Mouse (Mus musculus) heart, embryonic 12.5 days (tissue): ENCODE results near the gene Ptges. TPM values are rescaled to one million over a fixed set of nuclear protein-coding genes. Genes with fewer than 3 reads are reported as not detected.

Source experiments
- ATAC-seq: fragments of 200-750 bp; cut with Nextera tagmentation; 2 replicates; pipeline ENCODE4 v1.8.0; 2017; ENCODE audit warnings: moderate TSS enrichment, moderate library complexity; ENCODE audit not compliant: insufficient number of reproducible peaks, low FRiP score
- H3K27ac ChIP-seq: fragments of 300-500 bp; sonication (generic); 2 replicates; pipeline ENCODE4 v1.5.1; 2016; ENCODE audit warnings: mild to moderate bottlenecking, moderate library complexity; ENCODE audit not compliant: poor library complexity, severe bottlenecking
- H3K27me3 ChIP-seq: fragments of 300-500 bp; sonication (generic); replicated peaks from 2 replicates; pipeline ENCODE4 v1.6.1; 2016; ENCODE audit warnings: mild to moderate bottlenecking, moderate library complexity
- H3K36me3 ChIP-seq: fragments of 300-500 bp; sonication (generic); 2 replicates; pipeline ENCODE4 v1.6.1; 2016; ENCODE audit warnings: mild to moderate bottlenecking, moderate library complexity
- H3K4me1 ChIP-seq: fragments of 300-500 bp; sonication (generic); replicated peaks from 2 replicates; pipeline ENCODE4 v1.6.1; 2016; ENCODE audit warnings: mild to moderate bottlenecking
- H3K4me2 ChIP-seq: fragments of 300-500 bp; sonication (generic); 2 replicates; pipeline ENCODE4 v1.6.1; 2016; ENCODE audit warnings: mild to moderate bottlenecking, moderate library complexity
- H3K4me3 ChIP-seq: fragments of 300-500 bp; sonication (generic); 2 replicates; pipeline ENCODE4 v1.5.1; 2016; ENCODE audit warnings: mild to moderate bottlenecking
- H3K9ac ChIP-seq: fragments of 300-500 bp; sonication (generic); 2 replicates; pipeline ENCODE4 v1.6.1; 2016; ENCODE audit warnings: mild to moderate bottlenecking, moderate library complexity
- H3K9me3 ChIP-seq: fragments of 300-500 bp; sonication (generic); replicated peaks from 2 replicates; pipeline ENCODE4 v1.6.1; 2016; ENCODE audit warnings: mild to moderate bottlenecking, moderate library complexity
- WGBS: fragments of 180-500 bp; shearing (Covaris S2); methylation state at CpG from one replicate; pipeline ENCODE4 v1.1.7; 2016; 5-methylcytosine and 5-hydroxymethylcytosine counted together
- polyA plus RNA-seq: library from polyadenylated mRNA; unstranded; fragments of >200 nt; fragmentation: Nextera tagmentation; extraction: Ambion mirVana; gene quantifications from 2 replicates; pipeline ENCODE4 v1.2.1, GENCODE M21; 2016

Ptges gene
- polyA plus RNA-seq, 1 experiment from 2014 or later, result 4.3 TPM

- 78% methylated on average over 5 of the region's 5 CpGs for WGBS
- H3K4me3 ChIP-seq, result no peak overlapping the region
- no peaks in the 10 kb centered on the region for H3K36me3 ChIP-seq
- H3K4me2 ChIP-seq, result no peak overlapping the region
- H3K9me3 ChIP-seq, result no peaks in the 10 kb centered on the region
- no peak for ATAC-seq
- H3K27me3 ChIP-seq, result no peaks in the 10 kb centered on the region
- H3K9ac ChIP-seq, result no peak overlapping the region
- peaks cover 43% of the 10 kb centered on the region for H3K4me1 ChIP-seq
- H3K27ac ChIP-seq, result no peak overlapping the region
Observed at GRCm38 (mm10) chr2:30915376-30915775, 14.3 kb downstream of the Ptges start.

DNA sequence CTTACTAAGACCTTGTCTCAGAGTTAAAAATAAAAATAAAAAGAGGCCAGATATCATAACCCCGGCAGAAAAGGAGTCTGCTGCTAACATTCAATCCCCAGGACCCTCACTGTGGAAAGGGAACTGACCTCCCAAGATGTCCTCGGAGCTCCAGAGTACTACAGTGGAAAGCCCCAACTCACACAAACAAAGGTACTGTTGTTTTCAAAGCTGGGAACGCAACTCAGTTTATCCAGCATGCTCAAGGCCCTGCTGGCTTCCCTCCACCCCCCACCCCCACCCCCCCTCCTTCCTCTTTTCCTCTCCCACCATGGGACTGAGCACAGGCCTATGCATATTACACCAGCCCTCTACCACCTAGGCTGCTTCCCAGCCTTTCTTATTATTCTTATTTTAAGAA lies 14.8 kb downstream of the Ptges start:
- Histone ChIP-seq H3K4me1 (peaks cover 39% of the 10 kb centered on the region), H3K27me3 (no peaks in the 10 kb centered on the region), H3K36me3 (no peaks in the 10 kb centered on the region), H3K4me2 (no peak overlapping the region), H3K9ac (no peak overlapping the region), H3K9me3 (no peaks in the 10 kb centered on the region), H3K27ac (no peak overlapping the region), H3K4me3 (no peak overlapping the region)
- ATAC-seq, result no peak
- WGBS, result 52% methylated on average over 3 of the region's 3 CpGs

DNA sequence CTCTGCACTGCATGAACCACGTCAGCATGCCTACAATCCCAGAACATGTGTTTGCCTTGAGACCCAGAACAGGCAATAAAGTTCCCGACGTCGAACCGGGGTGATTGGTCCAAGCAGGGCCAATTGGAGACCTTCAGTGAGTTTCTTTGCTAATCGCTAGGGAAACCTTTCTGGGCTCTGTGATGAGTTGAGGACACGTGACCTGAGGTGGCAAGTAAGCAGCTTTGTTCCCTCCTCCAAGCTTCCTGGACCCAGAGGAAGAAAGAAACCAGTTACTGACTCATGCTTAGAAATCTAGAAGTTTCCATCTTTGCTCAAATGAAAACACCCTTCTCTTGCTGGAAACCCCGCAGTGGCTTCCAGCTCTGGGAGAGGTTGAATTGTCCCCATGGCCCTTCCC lies 16.6 kb downstream of the Ptges start:
- H3K27ac ChIP-seq, result no peak overlapping the region
- H3K9ac ChIP-seq, result no peak overlapping the region
- no peak for ATAC-seq
- H3K27me3 ChIP-seq, result no peaks in the 10 kb centered on the region
- H3K4me2 ChIP-seq, result no peak overlapping the region
- 83% methylated on average over 8 of the region's 8 CpGs for WGBS
- H3K4me3 ChIP-seq, result no peak overlapping the region
- no peaks in the 10 kb centered on the region for H3K36me3 ChIP-seq
- no peaks in the 10 kb centered on the region for H3K9me3 ChIP-seq
- peaks cover 23% of the 10 kb centered on the region for H3K4me1 ChIP-seq

GRCm38 (mm10) chr2:30912291-30912773 lies 17.3 kb downstream of the Ptges start:
- 33% methylated on average over 4 of the region's 4 CpGs for whole genome bisulfite sequencing
- H3K4me2 ChIP-seq, result no peak overlapping the region
- peaks cover 17% of the 10 kb centered on the region for H3K4me1 ChIP-seq
- ATAC-seq, result peak; percentile 18; the same call in 1 of the 2 replicates
- no peaks in the 10 kb centered on the region for H3K27me3 ChIP-seq
- no peak overlapping the region for H3K4me3 ChIP-seq
- no peak overlapping the region for H3K9ac ChIP-seq
- H3K36me3 ChIP-seq, result no peaks in the 10 kb centered on the region
- H3K27ac ChIP-seq, result peak overlapping the region; percentile 45
- H3K9me3 ChIP-seq, result no peaks in the 10 kb centered on the region

GRCm38 (mm10) chr2:30906641-30907040 lies 23.0 kb downstream of the Ptges start:
- no peaks in the 10 kb centered on the region for H3K36me3 ChIP-seq
- WGBS, result 51% methylated on average over 4 of the region's 4 CpGs
- no peak for ATAC-seq
- H3K9me3 ChIP-seq, result no peaks in the 10 kb centered on the region
- no peak overlapping the region for H3K4me3 ChIP-seq
- peaks cover 14% of the 10 kb centered on the region; the same call in 1 of the 2 replicates for H3K27me3 ChIP-seq
- peaks cover 31% of the 10 kb centered on the region for H3K4me1 ChIP-seq
- H3K4me2 ChIP-seq, result no peak overlapping the region
- H3K9ac ChIP-seq, result no peak overlapping the region
- H3K27ac ChIP-seq, result no peak overlapping the region

- H3K9me3 ChIP-seq, result no peaks in the 10 kb centered on the region
- H3K9ac ChIP-seq, result no peak overlapping the region
- ATAC-seq, result no peak
- no peaks in the 10 kb centered on the region for H3K36me3 ChIP-seq
- H3K4me1 ChIP-seq, result peaks cover 31% of the 10 kb centered on the region
- no peak overlapping the region for H3K4me3 ChIP-seq
- no peak overlapping the region for H3K27ac ChIP-seq
- no peak overlapping the region for H3K4me2 ChIP-seq
- H3K27me3 ChIP-seq, result peaks cover 17% of the 10 kb centered on the region; the same call in 1 of the 2 replicates
- WGBS, result 83% methylated on average over 8 of the region's 8 CpGs
Observed at GRCm38 (mm10) chr2:30905906-30906305, 23.8 kb downstream of the Ptges start.

- WGBS, result 51% methylated on average over 7 of the region's 7 CpGs
- Histone ChIP-seq H3K9ac (no peak overlapping the region), H3K9me3 (no peaks in the 10 kb centered on the region)
Observed at GRCm38 (mm10) chr2:30904991-30905390, 24.7 kb downstream of the Ptges start.

GRCm38 (mm10) chr2:30904231-30904630 lies 25.4 kb downstream of the Ptges start:
- no peaks in the 10 kb centered on the region for H3K9me3 ChIP-seq
- H3K4me1 ChIP-seq, result peaks cover 31% of the 10 kb centered on the region
- ATAC-seq, result no peak
- H3K27ac ChIP-seq, result no peak overlapping the region
- H3K9ac ChIP-seq, result no peak overlapping the region
- WGBS, result 84% methylated on average over 6 of the region's 6 CpGs
- H3K4me2 ChIP-seq, result no peak overlapping the region
- no peak overlapping the region for H3K4me3 ChIP-seq
- H3K27me3 ChIP-seq, result peaks cover 21% of the 10 kb centered on the region; the same call in 1 of the 2 replicates
- no peaks in the 10 kb centered on the region for H3K36me3 ChIP-seq

More at GRCm38 (mm10) chr2:30904991-30905390, 24.7 kb downstream of the Ptges start:
- no peak for ATAC-seq
- Histone ChIP-seq H3K4me3 (no peak overlapping the region), H3K27me3 (peaks cover 21% of the 10 kb centered on the region; the same call in 1 of the 2 replicates), H3K4me1 (peaks cover 31% of the 10 kb centered on the region), H3K27ac (no peak overlapping the region), H3K36me3 (no peaks in the 10 kb centered on the region), H3K4me2 (no peak overlapping the region)

DNA sequence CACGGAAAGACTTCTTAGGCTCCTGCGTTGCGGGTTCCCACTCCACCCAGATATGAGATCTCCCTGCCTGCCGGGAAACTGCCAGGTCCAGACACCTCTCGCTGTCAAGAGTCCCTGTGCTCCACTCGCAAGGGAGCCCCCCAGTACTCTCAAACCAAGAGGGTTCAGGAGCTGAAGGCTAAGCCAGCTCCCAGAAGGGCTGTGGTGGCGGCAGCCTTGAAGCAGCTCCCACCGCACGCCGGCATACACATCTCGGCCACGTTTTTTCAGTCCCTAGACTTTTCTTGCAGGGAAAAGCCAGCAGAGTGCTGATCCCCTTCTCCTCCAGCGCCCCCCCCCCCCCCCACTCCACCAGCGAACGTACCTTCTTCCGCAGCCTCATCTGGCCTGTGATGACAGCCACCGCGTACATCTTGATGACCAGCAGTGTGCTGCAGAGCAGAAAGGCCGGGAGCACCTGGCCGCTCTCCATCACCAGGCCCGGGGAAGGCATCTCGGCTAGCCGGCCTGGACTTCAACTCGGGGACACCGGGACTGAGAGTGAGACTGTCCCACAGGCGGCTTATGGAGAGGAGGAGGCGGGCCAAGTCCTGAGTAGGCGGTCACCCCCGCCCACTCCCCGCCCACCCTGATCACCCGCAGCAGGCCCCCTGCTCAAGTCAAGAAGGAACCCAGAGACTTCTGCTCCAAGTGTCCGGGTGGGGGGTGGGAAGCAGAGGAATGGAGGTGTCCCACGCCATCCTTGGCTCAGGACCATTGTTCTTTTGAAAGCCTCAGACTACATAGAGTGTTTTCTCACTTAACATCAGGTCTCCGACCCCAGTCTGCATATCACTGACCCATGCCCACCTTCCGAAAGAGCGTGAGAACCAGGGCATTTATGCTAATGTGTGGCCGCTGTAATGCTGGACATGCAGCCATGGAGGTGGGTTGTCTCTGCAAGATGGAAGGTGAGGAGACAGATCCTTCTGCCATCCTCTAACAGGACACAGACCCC lies 26.6 kb downstream of the Ptges start:
- 9% methylated on average over 36 of the region's 37 CpGs for WGBS

DNA sequence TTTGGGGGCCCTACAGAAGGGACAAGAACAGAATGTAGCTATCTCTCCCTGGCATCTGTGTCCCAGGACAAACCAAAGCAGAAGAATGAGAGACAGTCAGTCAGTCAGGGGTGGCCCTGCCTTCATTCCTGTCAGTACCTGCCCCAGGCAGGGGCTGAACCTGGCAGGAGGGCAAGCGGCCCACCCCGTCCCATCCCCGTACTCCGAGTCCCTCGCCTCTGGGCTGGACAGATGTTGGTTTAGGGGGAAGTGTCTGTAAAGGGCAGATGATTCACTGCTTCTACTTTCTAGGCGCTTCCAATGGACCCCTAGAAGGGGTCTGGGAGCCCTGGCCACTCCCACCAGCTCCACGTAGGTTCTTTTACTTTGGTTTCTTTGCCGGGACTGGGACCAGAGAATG lies 27.4 kb downstream of the Ptges start:
- peaks cover 36% of the 10 kb centered on the region for H3K4me1 ChIP-seq
- WGBS, result 37% methylated on average over 8 of the region's 8 CpGs

More for the DNA sequence above, 26.6 kb downstream of the Ptges start:
- Histone ChIP-seq H3K36me3 (no peaks in the 10 kb centered on the region), H3K4me2 (peak overlapping the region; percentile 70), H3K27me3 (peaks cover 21% of the 10 kb centered on the region; the same call in 1 of the 2 replicates), H3K27ac (no peak overlapping the region), H3K9me3 (no peaks in the 10 kb centered on the region), H3K4me1 (peaks cover 31% of the 10 kb centered on the region), H3K4me3 (peak overlapping the region; percentile 43), H3K9ac (peak overlapping the region; percentile 49)
- peak; percentile 53; the same call in 1 of the 2 replicates for ATAC-seq

GRCm38 (mm10) chr2:30901646-30902160 lies 28.0 kb downstream of the Ptges start:
- H3K4me2 ChIP-seq, result 0 out of 2 replicates have a peak overlapping the region, but pooled peaks have one; percentile 70
- ATAC-seq, result no peak
- H3K4me3 ChIP-seq, result no peak overlapping the region
- no peaks in the 10 kb centered on the region for H3K36me3 ChIP-seq
- H3K27me3 ChIP-seq, result peaks cover 21% of the 10 kb centered on the region; the same call in 1 of the 2 replicates
- H3K4me1 ChIP-seq, result peaks cover 39% of the 10 kb centered on the region
- WGBS, result 52% methylated on average over 6 of the region's 6 CpGs
- no peaks in the 10 kb centered on the region for H3K9me3 ChIP-seq
- no peak overlapping the region for H3K27ac ChIP-seq
- no peak overlapping the region for H3K9ac ChIP-seq

More for the DNA sequence above, 27.4 kb downstream of the Ptges start:
- H3K9me3 ChIP-seq, result no peaks in the 10 kb centered on the region
- peak overlapping the region; percentile 43 for H3K4me3 ChIP-seq
- H3K27ac ChIP-seq, result no peak overlapping the region
- H3K36me3 ChIP-seq, result no peaks in the 10 kb centered on the region
- peak overlapping the region; percentile 49; the same call in 1 of the 2 replicates for H3K9ac ChIP-seq
- H3K27me3 ChIP-seq, result peaks cover 21% of the 10 kb centered on the region; the same call in 1 of the 2 replicates
- no peak for ATAC-seq
- peak overlapping the region; percentile 70 for H3K4me2 ChIP-seq
